Mouse (Mus musculus) cerebellum, adult 2 months (tissue): ENCODE results near the gene Kpna4.

Source experiments
- CTCF ChIP-seq: fragments of 200-500 bp; IDR thresholded peaks from 2 replicates; pipeline ENCODE4 v1.5.1; 2011; ENCODE audit warnings: low read depth, mild to moderate bottlenecking, control low read depth, low read length, moderate library complexity, borderline replicate concordance; ENCODE audit not compliant: insufficient read depth
- POLR2A ChIP-seq: fragments of 200-500 bp; IDR thresholded peaks from 2 replicates; pipeline ENCODE4 v1.6.1; 2011; ENCODE audit warnings: low read length, control low read depth, borderline replicate concordance; ENCODE audit not compliant: insufficient read depth

DNA sequence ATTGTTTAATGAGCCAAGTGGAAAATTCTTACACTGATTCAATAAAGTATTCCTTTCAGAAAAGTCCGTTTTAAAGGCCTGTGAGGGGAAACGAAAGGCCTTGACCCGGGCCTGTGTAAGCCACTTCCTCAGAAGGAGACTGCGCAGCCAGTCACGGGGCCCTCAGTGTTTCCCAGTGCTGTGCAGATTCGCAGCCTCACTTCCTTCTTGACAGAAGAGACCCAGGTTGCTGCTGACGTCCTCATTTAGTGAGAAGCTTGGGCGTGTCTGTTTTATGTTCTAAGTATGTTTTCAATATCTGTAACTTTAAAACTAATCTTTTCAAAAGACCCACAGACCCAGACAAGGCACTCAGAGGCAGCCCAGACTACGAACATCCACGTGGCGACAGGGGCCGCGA lies 29.6 kb upstream of the Kpna4 start:
- TF ChIP-seq POLR2A (no peak), CTCF (no peak)
